In genomic region chr10:91180301-91180700, GRCm38 (mm10) we compare ENCODE assay signal across 8 mouse cellular contexts. TPM values are rescaled to one million over a fixed set of nuclear protein-coding genes. Genes with fewer than 3 reads are reported as not detected.
DNase-seq lines count a peak whose midpoint lies in the region; ATAC-seq and TF ChIP-seq lines count a peak whose summit lies in the region.

No protein-coding gene starts in this region.

- H3K36me3 ChIP-seq in heart, embryonic 10.5 days: no peaks in the 10 kb centered on the region
- H3K36me3 ChIP-seq in heart, embryonic 16.5 days (ENCODE audit: control insufficient read depth, insufficient read depth): no peaks in the 10 kb centered on the region
- no peaks in the 10 kb centered on the region for H3K36me3 ChIP-seq in liver, embryonic 15.5 days (replicated peaks)

- DNase-seq in heart, embryonic 10.5 days (ENCODE audit: low spot score): no peak
- DNase-seq in heart, adult 8-10 months (ENCODE audit: low spot score): no peak
- DNase-seq in R1 (ENCODE audit: low read depth, low spot score): peak; percentile 72
- DNase-seq in cerebellum, adult 9-10 months: no peak
- DNase-seq in left cerebral cortex, adult 9 months (ENCODE audit: low spot score in 2 of 2): no peak
- DNase-seq in cerebellum, adult 2 months: no peak

- no peaks in the 10 kb centered on the region for H3K9me3 ChIP-seq in heart, embryonic 10.5 days
- no peaks in the 10 kb centered on the region for H3K9me3 ChIP-seq in heart, embryonic 16.5 days (replicated peaks; ENCODE audit: control insufficient read depth, low read length)
- no peaks in the 10 kb centered on the region for H3K9me3 ChIP-seq in liver, embryonic 15.5 days (replicated peaks)

- TF ChIP-seq CTCF in cerebellum, adult 2 months (IDR thresholded peaks at IDR 0.05; ENCODE audit: borderline replicate concordance, insufficient read depth, low read depth, low read length): no peak

- H3K4me3 ChIP-seq in heart, embryonic 10.5 days: peak overlapping the region; percentile 66
- H3K4me3 ChIP-seq in heart, embryonic 16.5 days (ENCODE audit: low read length): peak overlapping the region; percentile 63
- H3K4me3 ChIP-seq in liver, embryonic 15.5 days (replicated peaks): peak overlapping the region; percentile 68
- H3K4me3 ChIP-seq in cerebellum, adult 2 months (replicated peaks; ENCODE audit: insufficient read depth, low read depth, low read length): no peak overlapping the region

- peak overlapping the region; percentile 82 for H3K9ac ChIP-seq in heart, embryonic 16.5 days (ENCODE audit: low read length)
- H3K9ac ChIP-seq in liver, embryonic 15.5 days: peak overlapping the region; percentile 70

- H3K4me2 ChIP-seq in heart, embryonic 16.5 days (ENCODE audit: low read depth, low read length): peak overlapping the region; percentile 73
- peak overlapping the region; percentile 77 for H3K4me2 ChIP-seq in liver, embryonic 15.5 days

- H3K27me3 ChIP-seq in heart, embryonic 10.5 days (ENCODE audit: insufficient read depth, poor library complexity, severe bottlenecking): no peaks in the 10 kb centered on the region
- H3K27me3 ChIP-seq in heart, embryonic 16.5 days (ENCODE audit: control insufficient read depth, insufficient read depth, low read length): no peaks in the 10 kb centered on the region
- no peaks in the 10 kb centered on the region for H3K27me3 ChIP-seq in liver, embryonic 15.5 days
- H3K27me3 ChIP-seq in cerebellum, adult 2 months (ENCODE audit: control insufficient read depth, insufficient read depth, low read length): no peaks in the 10 kb centered on the region

- 48% methylated on average over 7 of the region's 7 CpGs for WGBS in heart, embryonic 10.5 days
- WGBS in heart, embryonic 16.5 days: 33% methylated on average over 7 of the region's 7 CpGs
- 45% methylated on average over 7 of the region's 7 CpGs for WGBS in liver, embryonic 15.5 days (ENCODE audit: insufficient replicate concordance)
- WGBS in cerebellum, adult 2 months: 31% methylated on average over 7 of the region's 7 CpGs

- ATAC-seq in heart, embryonic 16.5 days (replicated peaks; ENCODE audit: extremely low read depth, insufficient read depth, low FRiP score): no peak
- no peak for ATAC-seq in liver, embryonic 15.5 days (ENCODE audit: insufficient read depth)

- peaks cover 29% of the 10 kb centered on the region for H3K4me1 ChIP-seq in heart, embryonic 10.5 days
- peaks cover 19% of the 10 kb centered on the region for H3K4me1 ChIP-seq in heart, embryonic 16.5 days (ENCODE audit: control insufficient read depth, insufficient read depth, low read length)
- H3K4me1 ChIP-seq in liver, embryonic 15.5 days (replicated peaks): peaks cover 62% of the 10 kb centered on the region
- H3K4me1 ChIP-seq in cerebellum, adult 2 months (ENCODE audit: control insufficient read depth, insufficient read depth, low read length): peaks cover 14% of the 10 kb centered on the region; the same call in 1 of the 2 replicates

- H3K27ac ChIP-seq in heart, embryonic 10.5 days: peak overlapping the region; percentile 95
- peak overlapping the region; percentile 99 for H3K27ac ChIP-seq in heart, embryonic 16.5 days (ENCODE audit: low read length)
- peak overlapping the region; percentile 99 for H3K27ac ChIP-seq in liver, embryonic 15.5 days (replicated peaks)
- H3K27ac ChIP-seq in cerebellum, adult 2 months (ENCODE audit: insufficient read depth, low read length): no peak overlapping the region

- no peak for TF ChIP-seq POLR2A in cerebellum, adult 2 months (IDR thresholded peaks at IDR 0.05; ENCODE audit: borderline replicate concordance, insufficient read depth, low read length)

RNA-seq across cellular contexts. Expression of gene Tmpo, which starts 0.8 kb away (rescaled TPM):
- polyA plus RNA-seq in heart, embryonic 10.5 days (2016; fragmentation: Nextera tagmentation; extraction: Ambion mirVana): 142 and 192 TPM in 2 replicates
- total RNA-seq in heart, adult 8-10 months (2022): 10 to 100 TPM; 36.7 to 45.0 (median 41.1) TPM
- 148 and 153 TPM in 2 replicates for polyA plus RNA-seq in heart, embryonic 16.5 days (2015; fragmentation: Nextera tagmentation; extraction: Ambion mirVana)
- 127 and 130 TPM in 2 replicates for polyA plus RNA-seq in liver, embryonic 15.5 days (2015; fragmentation: Nextera tagmentation; extraction: Ambion mirVana)
- polyA plus RNA-seq in cerebellum, adult 2 months (2012; rRNA removed): 47.5 and 49.8 TPM in 2 replicates

RNA-seq across cellular contexts. Expression of gene Slc25a3, which starts 56.4 kb away (rescaled TPM):
- 602 and 803 TPM in 2 replicates for polyA plus RNA-seq in heart, embryonic 10.5 days (2016; fragmentation: Nextera tagmentation; extraction: Ambion mirVana)
- 1,000 to 10,000 TPM; 2,608 to 2,760 (median 2,679) TPM for total RNA-seq in heart, adult 8-10 months (2022)
- 1,186 and 1,208 TPM in 2 replicates for polyA plus RNA-seq in heart, embryonic 16.5 days (2015; fragmentation: Nextera tagmentation; extraction: Ambion mirVana)
- polyA plus RNA-seq in liver, embryonic 15.5 days (2015; fragmentation: Nextera tagmentation; extraction: Ambion mirVana): 193 and 198 TPM in 2 replicates
- polyA plus RNA-seq in cerebellum, adult 2 months (2012; rRNA removed): 772 and 804 TPM in 2 replicates
